Mouse (Mus musculus) megakaryocyte, embryonic 14.5 days (primary cell): ENCODE data around the gene Tmppe.

Experiments
- FLI1 ChIP-seq: IDR thresholded peaks from 2 replicates; pipeline ENCODE4 v1.6.1; 2012; ENCODE audit warnings: low read length, inconsistent platforms, mixed read lengths
- GATA1 ChIP-seq: IDR thresholded peaks from 3 replicates; pipeline ENCODE4 v1.6.1; 2012; ENCODE audit warnings: mixed read lengths, low read length, inconsistent platforms, borderline replicate concordance

DNA sequence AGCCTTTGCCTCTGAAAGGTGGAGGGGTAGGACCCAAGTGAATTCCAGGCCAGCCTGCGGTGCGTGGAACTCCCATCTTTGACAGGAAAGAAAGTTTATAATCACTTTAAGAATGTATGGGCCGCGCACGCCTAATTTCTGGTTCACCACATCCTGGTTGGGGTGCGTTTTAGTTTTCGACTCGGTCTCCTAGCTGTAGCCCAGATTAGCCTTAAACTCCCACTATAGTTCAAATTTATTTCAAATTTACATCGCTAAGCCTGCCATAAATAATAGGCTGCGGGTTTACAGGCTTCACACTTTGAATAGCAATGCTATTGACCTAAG is 10.2 kb upstream of the Tmppe start:
- TF ChIP-seq FLI1 (no peak), GATA1 (no peak)
